Mouse (Mus musculus) mesoderm, embryonic 11.5 days (tissue): Measurements from ENCODE around the gene Fyn.

Source experiments
- DNase-seq: peaks from one replicate; pipeline ENCODE4 v3.0.0-alpha.2; 2012; ENCODE audit warnings: low read depth, low spot score

The Fyn gene

DNA sequence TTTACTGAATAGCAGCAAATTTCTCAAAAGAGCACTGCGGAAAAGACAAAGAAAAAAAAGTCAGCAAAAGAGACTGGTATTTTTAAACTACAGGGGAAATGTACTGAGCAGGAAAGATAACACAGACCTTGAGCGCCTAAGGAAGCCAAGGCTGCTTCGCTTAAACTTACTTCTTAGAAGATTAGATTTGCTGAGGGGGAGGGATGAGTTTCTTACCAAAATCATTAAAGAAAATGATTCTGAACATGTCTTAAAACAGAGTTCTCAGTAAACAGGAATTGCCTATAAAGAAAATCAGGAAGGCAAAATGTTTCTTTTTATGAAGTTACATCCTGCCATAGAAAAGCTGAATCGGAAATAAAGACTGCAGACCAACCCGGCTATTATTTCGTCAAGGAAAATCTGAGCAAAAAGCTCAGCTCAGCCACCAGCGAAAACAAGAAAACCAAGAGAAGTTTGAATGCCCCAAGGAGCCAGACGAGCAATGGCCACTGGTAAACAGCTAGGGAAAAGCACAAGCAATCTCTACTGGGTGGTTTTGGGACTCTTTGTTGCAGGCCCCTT lies at the start of gene Fyn:
Fyn (plus strand) TSS at position 284 of the 564 bp plus-strand sequence.
- DNase-seq = no peak

DNA sequence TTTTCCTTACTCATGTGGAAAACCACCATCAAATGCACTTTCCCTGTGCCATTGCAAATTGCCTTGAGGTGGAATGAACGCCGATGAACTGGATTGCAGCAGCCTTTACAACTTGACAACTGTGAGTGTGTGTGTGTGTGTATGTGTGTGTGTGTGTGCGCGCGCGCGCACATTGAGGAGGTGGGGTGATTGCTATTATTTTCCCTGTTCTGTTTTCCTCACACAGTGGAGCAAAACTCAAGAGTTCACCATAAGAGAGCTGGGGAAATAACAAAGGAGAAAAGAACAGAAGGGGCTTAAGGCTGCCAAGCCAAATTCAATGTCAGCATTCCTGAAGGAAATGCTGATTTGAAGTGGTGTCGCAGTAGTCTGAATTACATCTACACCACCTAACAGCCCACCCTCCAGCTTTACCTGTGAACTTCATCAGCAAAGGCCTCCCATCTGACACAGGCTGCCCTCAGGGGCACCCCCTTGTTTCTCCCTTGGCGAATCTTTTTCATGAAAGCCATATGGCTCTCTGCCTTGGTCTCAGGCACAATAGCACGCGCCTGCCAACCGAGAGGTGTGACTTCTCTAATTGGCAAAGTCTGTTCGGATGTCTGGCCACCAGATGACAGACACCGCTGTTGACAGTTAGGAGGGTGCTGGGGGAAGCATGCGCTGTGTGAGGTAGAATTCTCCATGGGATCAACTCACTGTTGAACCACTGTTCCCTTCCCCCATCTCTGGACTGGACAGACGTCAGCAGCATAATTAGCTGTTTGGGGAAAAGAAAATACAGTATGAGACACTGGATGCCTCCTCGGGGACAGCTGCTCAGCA lies 47.6 kb upstream of the Fyn start:
- DNase-seq = peak; percentile 47

DNA sequence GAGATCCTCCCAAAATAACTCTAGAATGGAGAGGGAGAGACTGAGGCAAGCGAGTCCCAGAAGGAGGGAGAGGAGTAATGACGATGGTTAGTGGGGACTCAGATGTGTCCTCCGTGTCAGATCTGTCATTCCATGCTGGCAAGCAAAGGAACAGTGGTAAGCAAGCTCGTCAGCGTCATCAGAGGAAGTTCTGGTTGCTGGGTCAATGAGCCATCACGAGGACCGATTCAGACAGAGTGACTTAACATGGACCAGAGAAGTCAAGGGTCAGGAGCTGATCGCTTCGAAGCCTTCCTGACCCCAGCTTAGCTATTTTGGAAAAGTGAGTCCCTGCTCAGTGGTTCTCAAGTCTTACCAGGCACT lies 47.1 kb upstream of the Fyn start:
- DNase-seq = no peak

DNA sequence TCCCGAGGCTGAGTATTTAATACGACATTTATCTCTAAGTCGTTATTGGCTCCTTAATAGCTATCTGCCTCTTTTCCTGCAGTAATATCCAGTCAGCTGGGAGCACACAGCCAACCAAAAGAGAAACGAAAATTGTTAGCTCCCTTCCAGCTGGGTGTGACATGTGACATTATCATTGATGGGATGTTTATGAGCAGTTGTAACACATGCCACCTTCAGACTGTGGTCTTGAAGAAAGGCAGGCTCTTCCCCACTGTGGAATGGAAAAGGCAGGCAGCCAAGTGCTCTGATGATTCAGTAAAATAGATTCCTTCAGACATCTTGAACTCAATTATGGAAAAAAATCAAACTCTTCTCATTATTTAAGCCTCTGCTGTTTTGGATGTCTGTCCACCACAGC lies 46.5 kb upstream of the Fyn start:
- DNase-seq = no peak

DNA sequence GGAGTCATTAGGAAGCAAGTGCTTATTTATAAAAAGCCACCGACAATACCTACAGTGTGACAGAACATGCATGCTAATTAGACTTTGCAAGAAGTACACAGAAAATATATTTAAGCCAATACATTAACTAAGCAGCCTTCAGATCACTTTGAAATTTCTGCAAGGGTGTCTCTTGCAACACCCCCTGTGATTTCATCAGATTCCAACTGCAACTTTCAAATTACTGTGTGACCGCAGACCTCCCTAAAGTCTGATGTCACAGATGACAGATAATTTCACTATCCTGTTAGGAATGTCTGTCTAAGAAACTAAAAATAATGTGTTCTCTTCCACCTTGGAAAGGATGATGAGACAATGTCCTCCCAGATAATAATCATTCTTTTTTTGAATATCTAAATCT lies 44.4 kb upstream of the Fyn start:
- no peak for DNase-seq

DNA sequence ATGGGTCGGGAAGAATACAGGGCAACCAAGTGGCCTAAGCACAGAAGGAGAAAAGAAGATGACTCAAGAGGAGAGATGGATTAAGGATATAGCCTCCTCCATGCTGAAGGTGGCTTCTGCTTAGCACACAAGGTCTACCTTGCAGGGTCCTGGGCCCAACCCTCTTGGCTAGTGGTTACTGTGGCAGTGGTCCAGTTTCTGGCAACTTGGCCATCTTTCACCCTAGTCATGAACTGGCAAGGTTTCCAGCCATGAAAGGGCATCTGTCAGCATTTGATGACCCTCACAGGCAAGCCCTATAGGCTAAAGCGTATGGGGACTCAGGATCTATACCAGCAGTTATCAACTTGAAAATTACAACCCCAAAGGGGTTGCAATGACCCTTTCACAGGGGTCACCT lies 40.0 kb upstream of the Fyn start:
- no peak for DNase-seq

DNA sequence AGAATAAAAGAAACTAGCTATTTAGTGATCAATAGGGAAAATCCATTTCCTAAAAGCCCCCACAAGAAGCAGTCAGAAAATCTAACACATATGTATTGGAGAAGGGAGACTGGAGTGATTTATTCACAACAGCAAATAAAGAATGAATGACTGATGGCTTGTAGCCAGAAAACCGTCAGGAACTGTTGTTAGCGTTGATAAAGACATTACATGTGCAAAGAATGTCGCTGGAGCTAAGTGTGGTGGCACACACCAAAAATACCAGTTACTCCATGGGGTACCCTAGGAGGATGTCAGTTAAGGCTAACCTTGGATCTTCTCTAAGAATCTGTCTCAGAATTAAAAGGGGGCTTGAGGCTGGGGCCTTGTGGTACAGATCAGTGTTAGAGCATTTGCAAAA lies 34.3 kb upstream of the Fyn start:
- DNase-seq = no peak

DNA sequence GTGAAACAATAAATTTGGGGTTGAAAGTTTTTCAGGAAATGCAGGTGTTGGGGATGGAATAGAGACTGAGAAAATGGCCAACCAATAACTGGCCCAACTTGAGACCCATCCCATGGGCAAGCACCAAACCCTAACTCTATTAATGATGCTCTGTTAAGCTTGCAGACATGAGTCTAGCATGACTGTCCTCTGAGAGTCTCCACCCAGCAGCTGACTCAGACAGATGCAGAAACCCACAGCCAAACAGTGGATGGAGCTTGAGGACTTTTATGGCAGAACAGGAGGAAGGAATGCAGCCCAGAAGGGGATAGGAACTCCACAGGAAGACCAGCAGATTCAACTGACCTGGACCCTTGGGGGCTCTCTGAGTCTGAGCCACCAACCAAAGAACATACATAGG lies 32.8 kb upstream of the Fyn start:
- DNase-seq = no peak

DNA sequence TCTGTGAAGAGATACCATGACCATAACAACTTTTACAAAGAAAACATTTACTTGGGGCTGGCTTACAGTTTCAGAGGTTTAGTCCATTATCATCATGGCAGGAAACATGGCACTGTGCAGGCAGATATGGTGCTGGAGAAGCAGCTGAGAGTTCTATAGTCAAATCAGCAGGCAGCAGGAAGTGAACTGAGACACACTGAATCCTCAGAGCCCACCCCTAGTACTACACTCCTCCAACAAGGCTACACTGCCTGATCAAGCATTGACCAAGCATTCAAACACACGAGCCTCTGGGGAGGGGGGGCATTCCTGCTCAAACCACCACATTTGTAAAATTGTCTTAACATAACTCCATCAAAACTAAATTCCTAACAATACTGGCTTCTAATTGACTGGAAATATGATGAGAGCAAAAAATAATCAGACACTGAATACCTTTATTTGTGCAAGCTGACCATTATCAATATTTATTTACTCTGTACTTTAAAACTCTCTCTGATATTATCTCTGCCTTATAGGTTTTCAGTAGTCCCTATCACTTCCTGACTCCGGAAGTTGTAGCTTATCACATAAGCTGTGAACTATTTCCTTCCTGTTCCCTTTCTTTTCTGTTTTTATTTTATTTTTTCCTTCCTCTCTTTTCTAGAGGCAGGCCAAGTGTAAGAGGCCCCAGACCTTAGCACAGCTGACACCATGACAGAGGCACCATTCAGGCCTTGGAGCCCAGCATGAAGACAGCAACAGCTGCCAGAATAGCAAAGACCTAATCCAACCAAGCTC lies 29.3 kb upstream of the Fyn start:
- DNase-seq = no peak

DNA sequence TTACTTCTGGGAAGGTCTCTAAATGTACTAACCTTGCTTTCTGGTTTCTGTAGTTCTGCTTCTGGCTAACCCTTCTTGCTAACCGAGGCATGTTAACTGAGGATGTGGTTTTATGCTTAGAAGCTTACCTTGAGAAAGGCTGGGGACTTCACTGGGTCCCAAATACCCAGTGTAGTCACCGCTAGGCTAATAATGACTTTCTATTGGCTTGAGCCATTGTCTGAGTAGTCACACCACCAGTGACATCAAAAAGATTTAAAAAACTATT lies 28.8 kb upstream of the Fyn start:
- DNase-seq = no peak

DNA sequence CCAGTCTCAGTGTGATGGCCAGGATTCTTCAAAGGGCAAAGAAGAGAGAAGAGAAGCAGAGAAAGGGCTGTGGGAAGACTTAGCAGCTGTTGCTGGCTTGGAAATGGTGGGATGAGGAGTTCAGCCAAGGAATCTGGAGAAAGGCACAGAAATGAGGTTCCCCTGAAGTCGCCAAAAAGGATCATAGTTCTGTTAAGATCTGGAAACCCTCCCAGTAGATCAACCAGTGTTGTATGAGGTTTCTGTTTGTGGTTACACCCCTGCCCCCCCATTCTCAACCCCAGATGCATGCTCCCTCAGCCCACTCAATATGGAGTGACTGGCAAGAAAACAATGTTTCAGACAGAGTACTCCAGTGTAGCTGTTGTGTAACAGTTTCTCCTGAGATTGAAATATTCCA lies 25.1 kb upstream of the Fyn start:
- DNase-seq = no peak

DNA sequence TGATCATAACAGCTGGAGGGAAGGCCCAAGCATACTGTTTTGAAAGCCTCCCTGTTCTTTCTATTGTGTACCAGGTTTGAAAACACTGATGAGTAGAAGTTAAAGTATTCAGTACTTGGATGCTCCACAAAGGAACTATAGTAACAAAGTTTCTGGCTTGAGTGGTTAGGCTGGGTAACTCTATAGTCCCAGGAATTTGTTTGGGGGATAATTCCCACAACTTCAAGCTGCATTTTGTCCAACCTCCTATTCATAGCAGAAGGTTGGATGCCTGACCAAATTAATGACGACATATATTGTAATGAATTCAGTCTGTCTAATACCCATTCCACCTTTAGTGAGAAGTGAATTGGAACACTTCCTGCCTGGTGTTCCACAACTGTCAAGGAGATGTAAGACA lies 22.7 kb upstream of the Fyn start:
- no peak for DNase-seq

DNA sequence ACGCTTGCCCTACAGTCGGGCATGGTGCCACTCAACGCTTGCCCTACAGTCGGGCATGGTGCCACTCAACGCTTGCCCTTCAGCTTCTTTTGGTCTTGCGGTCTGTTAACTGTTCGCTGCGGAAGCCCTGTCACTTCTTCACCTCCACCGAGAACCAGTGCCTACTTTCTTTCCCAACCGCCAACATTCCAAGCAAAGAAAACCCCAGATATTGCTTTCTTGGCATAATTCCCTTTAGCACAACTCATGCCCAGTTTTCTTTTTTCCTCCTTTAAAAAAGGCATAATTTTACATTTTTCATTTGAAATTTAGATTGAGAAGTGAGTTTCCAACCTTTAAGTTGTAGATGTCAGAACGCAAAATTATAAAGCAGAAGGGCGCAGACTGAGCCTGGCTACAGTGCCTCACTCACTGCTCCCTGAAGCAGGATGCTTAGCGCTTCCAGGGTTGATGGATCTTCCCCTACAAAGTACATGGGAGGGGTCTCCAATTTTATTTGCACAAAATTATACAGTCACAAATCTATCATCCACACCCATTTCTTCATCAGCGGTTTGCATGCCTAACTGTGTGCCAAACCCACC lies 18.8 kb upstream of the Fyn start:
- no peak for DNase-seq

DNA sequence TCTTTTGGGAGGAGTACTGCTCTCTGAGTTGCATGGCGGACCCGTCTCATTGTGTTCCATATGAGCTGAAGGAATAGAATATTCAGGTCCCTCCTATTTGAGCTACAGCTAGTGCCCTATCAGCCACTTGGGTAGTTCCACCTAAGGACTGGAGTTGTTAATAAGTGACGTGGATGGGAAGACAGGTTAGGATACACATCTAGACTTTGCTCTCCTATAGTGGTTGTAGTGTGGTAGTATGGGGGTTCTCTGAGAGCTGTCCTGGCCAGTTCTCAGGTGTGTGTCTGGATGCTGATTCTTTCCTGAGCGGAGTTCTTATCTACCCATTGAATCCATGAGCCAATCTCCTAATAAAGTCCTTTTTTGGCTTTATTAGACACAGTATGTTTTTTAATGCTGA lies 4.5 kb upstream of the Fyn start:
- no peak for DNase-seq

DNA sequence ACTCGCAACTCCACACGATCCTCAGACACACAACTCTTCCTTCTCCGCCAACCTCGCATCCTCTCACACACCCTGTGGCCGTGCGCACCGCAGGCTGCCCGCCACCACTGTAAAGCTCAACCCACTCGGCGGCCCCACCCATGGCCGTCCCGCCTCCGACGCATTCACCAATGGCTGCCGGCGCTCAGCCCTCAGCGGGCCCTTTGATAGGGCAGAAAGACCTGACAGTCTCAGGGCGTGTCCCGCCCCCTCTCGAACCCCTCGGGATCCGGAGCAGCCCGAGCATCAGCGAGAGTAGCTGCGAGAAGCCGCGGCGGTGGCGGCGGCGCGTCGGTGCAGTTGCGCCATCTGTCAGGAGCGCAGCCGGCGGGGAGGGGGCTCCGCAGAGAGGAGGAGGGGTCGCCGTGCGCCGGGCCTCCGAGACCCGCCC lies 862 bp downstream of the Fyn start:
- peak; percentile 97 for DNase-seq

DNA sequence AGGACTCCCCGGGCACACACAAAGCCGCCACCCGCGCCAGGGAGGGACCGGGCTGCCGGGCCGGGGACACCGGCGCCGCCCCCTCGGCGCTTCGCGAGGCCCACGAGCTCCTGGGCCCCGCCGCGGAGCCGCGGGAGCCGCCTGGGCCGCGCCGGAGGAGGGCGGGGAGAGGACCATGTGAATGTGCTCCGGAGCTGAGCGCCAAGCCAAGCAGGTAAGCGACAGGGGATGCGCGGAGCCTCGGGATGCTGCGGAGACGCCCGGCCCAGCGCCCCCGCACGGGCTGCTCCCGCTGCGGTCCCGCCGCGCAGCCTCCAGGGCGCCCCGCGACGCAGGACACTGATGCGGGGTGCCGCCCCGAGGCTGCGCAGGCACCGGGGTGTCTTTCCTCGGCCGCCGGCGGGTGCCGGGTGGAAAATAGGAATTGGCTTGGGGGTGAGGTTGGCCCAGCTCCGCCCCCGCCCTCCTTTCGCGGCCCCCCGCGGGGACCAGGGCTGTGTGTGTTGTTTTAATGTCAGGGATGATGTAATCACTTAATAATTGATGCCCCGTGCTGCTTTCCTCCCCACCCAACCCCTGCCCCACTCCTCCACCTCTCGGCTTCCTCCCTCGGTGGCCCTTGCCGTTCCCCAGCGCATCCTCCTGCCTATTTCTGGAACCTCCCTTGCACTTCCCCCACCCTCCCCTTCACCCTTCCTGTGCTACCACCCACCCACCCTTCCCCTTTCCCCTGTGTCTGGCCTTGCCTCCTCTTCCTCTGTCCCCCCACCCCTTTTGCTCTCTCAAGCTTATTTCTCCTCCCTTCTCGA lies 1.5 kb downstream of the Fyn start:
- peak; percentile 69 for DNase-seq

DNA sequence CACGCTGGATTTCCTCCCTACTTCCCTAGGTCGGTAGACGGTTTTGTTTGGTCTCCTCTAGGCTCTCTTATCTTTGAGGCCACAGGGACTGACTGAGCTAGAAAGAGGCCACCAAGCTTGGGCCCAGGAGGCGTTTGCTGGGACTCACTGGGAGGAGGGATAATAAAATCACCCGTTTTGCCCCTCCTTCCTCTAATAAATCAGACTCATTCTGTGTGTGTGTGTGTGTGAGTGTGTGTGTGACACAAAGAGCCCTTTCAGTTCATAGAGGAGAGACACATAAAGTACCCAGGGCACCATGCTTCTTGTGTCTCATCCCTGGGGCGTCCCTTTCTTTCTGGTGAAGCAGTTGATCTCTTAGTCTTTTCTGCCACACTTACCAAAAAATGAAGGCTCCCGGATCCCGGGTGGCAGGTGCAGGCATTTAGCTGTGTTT lies 2.1 kb downstream of the Fyn start:
- peak; percentile 82 for DNase-seq

DNA sequence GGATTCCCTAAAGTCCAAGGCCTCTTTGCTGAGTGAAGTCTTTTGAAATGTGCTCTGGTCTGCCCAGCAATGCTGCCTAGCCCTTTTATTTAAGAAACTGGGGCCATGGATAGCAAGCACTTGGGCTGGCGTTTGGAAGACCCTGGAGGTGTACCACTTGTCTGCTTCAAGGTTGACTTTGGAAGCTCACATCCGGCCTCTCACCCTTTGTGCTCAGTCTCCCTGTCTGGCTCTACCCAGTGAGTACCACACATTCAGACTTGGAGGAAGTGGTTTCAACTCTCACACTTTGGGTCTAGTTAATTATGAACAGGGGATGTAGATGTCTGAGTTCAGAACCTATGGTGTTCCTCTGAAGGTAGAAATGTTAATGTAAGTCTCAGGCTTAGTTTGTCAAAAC lies 2.8 kb downstream of the Fyn start:
- no peak for DNase-seq

DNA sequence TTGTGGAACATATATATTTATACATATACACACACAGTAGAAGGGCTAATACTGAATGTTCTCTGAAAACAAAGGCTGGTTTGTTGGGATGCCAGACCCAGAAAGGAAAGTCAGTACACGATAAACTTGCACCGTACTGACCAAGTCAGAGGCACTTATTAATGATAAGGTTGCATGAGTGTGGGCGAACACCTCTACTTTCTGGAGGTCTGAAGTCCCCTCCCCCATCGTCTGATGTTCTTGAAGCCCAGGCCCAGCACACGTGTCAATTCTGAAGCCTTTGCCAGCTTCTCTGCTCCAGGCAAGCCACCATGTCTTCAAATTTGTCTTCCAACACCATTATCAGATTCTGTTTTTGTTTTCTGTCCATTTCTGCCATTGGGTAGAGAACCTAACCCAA lies 3.3 kb downstream of the Fyn start:
- DNase-seq = no peak

DNA sequence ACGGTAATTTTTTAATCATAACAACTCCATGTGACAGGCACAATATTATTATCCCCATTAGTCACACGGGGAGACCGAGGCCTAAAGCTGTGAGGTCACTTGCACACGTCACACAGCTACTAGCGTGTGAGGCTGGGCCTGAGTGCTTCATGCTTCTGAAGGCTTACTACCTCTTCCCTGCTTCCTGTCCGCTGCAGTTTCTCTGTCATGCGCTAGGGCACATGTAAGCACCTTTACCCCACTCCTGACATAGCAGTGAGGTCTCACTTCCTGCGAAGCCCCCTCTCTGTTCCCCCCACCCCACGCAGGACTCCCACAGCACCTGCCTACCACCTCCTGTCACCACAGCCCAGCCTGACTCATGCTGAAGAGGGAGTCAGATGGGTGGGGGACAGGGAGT lies 8.0 kb downstream of the Fyn start:
- DNase-seq = no peak

DNA sequence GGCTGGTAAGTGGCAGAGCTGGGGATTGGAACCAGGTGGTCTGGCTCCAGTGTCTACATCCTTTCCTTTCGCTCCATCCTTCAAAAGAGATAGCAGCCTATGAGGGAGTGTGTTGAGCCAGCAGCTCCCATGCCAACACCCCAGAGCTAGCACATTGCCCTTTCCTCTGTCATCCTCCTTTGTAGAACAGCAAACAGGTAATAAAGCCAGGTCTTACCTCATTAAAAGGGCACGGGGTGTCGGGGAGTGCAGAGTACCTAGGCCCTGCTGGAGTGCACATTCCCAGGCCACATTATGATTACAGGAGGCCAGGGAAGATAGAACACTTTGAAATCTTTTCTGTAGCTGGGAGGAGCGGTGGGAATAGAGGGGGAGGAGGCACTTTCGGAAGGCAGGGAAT lies 8.6 kb downstream of the Fyn start:
- no peak for DNase-seq

DNA sequence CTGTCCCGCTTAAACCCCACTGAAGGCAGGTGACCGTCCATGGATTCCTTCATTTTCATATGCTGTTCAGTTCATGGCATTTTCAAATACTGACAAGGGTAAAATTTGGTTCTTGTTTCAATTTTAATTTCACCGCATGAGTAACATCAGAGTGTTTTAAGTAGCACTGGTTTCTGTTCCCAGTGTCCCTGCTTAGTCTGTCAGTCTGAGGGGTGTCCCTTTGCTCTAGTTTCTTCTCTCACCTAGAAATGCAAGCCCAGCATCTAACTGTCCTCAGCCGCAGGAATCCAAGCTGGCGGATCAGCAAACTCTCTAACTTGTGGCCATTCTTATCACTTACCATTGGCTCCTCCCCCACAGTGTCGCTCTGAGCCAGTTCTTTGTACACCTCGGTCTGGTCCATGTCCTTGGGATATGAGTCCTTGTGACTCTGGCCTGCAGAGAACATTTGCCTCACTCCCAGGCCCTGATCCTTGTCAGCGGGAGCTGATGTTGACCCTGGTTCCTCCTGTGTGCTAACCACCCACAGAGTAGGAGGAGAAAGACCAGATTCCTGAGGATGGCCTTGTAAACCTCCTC lies 9.5 kb downstream of the Fyn start:
- no peak for DNase-seq
